Mouse (Mus musculus) MEL (cell line): ENCODE measurements around the gene Cercam.

ENCODE experiments used
- POLR2A ChIP-seq, 2 experiments: IDR thresholded peaks; 2 replicates each; pipeline ENCODE4 v1.6.1; 2011 to 2012; ENCODE audit warnings: low read length in 2 of 2, mild to moderate bottlenecking in 2 of 2, control low read depth in 1 of 2, improper control_type of control experiment in 1 of 2, low read depth in 1 of 2, moderate library complexity in 1 of 2; ENCODE audit not compliant: control insufficient read depth in 1 of 2, insufficient read depth in 1 of 2, poor library complexity in 1 of 2
- RCOR1 ChIP-seq: IDR thresholded peaks from 2 replicates; pipeline ENCODE4 v1.6.1; 2012; ENCODE audit warnings: low read depth, mild to moderate bottlenecking, inconsistent platforms, low read length, improper control_type of control experiment

DNA sequence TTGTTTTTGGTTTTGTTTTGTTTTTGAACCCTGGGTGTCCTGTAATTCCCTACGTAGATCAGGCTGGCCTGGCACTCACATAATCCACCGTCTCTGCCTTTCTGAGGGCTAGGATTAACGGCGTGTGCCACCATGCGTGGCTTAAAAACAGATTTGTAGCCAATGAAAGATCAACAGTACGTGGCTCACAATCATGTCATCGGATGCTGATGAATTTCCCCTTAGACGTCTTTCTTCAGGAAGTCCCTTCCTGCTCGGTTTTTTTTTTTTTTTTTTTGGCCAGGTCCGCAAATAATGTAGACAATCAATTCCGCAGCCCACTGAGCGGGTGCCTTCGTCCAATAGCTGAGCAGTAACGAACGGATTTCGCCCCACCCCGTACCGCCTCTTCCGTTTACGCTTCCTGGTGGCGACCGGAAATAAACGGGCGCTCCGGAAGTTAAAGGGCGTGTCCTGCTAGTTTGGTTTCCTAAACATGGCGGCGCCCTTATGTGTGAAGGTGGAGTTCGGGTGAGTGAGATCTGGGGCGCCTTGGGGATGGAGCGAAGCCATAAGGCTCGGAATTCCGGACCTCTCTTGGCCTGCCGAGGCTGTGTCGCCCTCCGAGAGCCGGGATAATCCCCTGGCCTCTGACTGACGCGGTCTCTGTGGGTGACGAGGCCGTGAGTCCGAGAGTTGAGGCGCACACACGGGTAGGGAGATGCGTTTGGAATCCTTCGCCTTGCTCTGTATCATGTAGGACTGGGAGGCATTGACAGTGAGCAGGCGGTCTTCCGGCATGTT is 41.8 kb upstream of the Cercam start:
- TF ChIP-seq POLR2A (IDR thresholded peaks at IDR 0.05; ENCODE audit: control insufficient read depth in 1 of 2, insufficient read depth in 1 of 2, low read depth in 1 of 2, low read length in 2 of 2, poor library complexity in 1 of 2) (peak; percentile 69 to 89), RCOR1 (no peak)
